Mouse (Mus musculus) midbrain, embryonic 16.5 days (tissue): ENCODE results near the gene Ntn5. TPM values are rescaled to one million over a fixed set of nuclear protein-coding genes. Genes with fewer than 3 reads are reported as not detected.
A peak's percentile ranks its signal among the peaks of the same experiment; 100 is the strongest.

ENCODE experiments used
- ATAC-seq: fragments of 200-750 bp; cut with Nextera tagmentation; 2 replicates; pipeline ENCODE4 v1.8.0; 2017; ENCODE audit warnings: moderate TSS enrichment
- H3K27ac ChIP-seq: fragments of 300-500 bp; sonication (generic); 2 replicates; pipeline ENCODE4 v1.5.1; 2014; ENCODE audit warnings: mild to moderate bottlenecking, low read length, mixed read lengths
- H3K27me3 ChIP-seq: fragments of 300-500 bp; sonication (generic); 2 replicates; pipeline ENCODE4 v1.6.1; 2014; ENCODE audit warnings: low read depth, low read length, mixed read lengths; ENCODE audit not compliant: control insufficient read depth, insufficient read depth
- H3K36me3 ChIP-seq: fragments of 300-500 bp; sonication (generic); 2 replicates; pipeline ENCODE4 v1.6.1; 2014; ENCODE audit warnings: mild to moderate bottlenecking, low read length, moderate library complexity, mixed read lengths; ENCODE audit not compliant: control insufficient read depth, insufficient read depth
- H3K4me1 ChIP-seq: fragments of 300-500 bp; sonication (generic); 2 replicates; pipeline ENCODE4 v1.6.1; 2014; ENCODE audit warnings: mild to moderate bottlenecking, low read length, mixed read lengths; ENCODE audit not compliant: control insufficient read depth, insufficient read depth
- H3K4me2 ChIP-seq: fragments of 300-500 bp; sonication (generic); 2 replicates; pipeline ENCODE4 v1.6.1; 2014; ENCODE audit warnings: mild to moderate bottlenecking, low read length, mixed read lengths
- H3K4me3 ChIP-seq: fragments of 300-500 bp; sonication (generic); 2 replicates; pipeline ENCODE4 v1.5.1; 2014; ENCODE audit warnings: low read depth, mild to moderate bottlenecking, low read length, moderate library complexity, mixed read lengths
- H3K9ac ChIP-seq: fragments of 300-500 bp; sonication (generic); 2 replicates; pipeline ENCODE4 v1.6.1; 2014; ENCODE audit warnings: low read depth, low read length, mixed read lengths
- H3K9me3 ChIP-seq: fragments of 300-500 bp; sonication (generic); replicated peaks from 2 replicates; pipeline ENCODE4 v1.6.1; 2014; ENCODE audit warnings: mild to moderate bottlenecking, low read length, mixed read lengths; ENCODE audit not compliant: control insufficient read depth, poor library complexity, severe bottlenecking
- WGBS: fragments of 180-500 bp; shearing (Covaris S2); extraction: QIAGEN DNeasy Blood & Tissue Kit; methylation state at CpG from one replicate; pipeline ENCODE4 v1.1.7; 2014; 5-methylcytosine and 5-hydroxymethylcytosine counted together
- polyA plus RNA-seq: library from polyadenylated mRNA; unstranded; fragments of >200 nt; fragmentation: Nextera tagmentation; extraction: Ambion mirVana; gene quantifications from 2 replicates; pipeline ENCODE4 v1.2.1, GENCODE M21; 2015

Ntn5 gene
- polyA plus RNA-seq, 1 experiment from 2014 or later = 0.23 TPM

DNA sequence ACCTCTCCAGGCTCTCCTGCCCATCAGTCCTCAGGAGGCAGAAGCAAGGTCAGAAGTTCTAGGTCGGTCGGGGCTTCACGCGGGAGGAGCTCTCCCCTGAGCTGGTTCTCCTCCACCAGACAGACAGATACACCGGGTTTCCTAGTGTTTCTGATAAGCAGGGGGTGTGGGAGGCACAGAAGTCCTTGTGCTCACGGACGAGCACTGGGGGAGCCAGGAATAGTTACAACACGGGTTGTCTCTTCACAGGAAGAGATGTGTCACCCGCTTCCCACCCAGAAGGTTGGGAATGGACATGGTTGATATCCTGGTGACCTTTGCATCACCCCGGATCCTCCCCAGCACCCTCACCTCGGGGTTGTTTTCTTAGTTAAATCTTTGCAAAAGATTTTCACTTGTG is 6.0 kb downstream of the Ntn5 start:
- Histone ChIP-seq H3K4me3 (no peak overlapping the region), H3K4me1 (no peaks in the 10 kb centered on the region), H3K4me2 (no peak overlapping the region), H3K9me3 (no peaks in the 10 kb centered on the region), H3K9ac (no peak overlapping the region), H3K36me3 (no peaks in the 10 kb centered on the region), H3K27me3 (no peaks in the 10 kb centered on the region), H3K27ac (no peak overlapping the region)
- ATAC-seq = no peak
- WGBS = 74% methylated on average over 11 of the region's 11 CpGs

DNA sequence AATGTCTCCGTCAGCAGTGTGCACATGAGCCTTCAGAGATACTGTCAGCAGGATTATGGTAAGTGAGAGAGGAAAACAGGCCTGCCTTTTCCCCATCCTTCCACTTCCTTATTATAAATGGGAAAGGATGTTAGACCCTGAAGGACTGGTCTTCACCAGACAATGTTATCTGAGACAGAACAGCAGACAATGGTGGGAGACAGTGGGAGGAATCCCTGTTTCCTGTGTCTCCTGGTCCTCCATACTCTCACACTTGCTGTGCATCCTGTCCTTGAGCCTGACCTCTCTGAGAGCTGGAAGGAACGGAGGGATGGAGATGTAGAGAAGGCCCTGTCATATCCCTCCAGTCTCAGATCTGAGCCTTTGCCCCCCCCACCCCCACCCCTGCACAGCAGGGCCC is 8.5 kb downstream of the Ntn5 start:
- Histone ChIP-seq H3K27ac (no peak overlapping the region), H3K36me3 (no peaks in the 10 kb centered on the region), H3K27me3 (no peaks in the 10 kb centered on the region), H3K4me2 (no peak overlapping the region), H3K9ac (no peak overlapping the region), H3K4me1 (no peaks in the 10 kb centered on the region), H3K4me3 (no peak overlapping the region), H3K9me3 (no peaks in the 10 kb centered on the region)
- 88% methylated on average over 2 of the region's 2 CpGs for WGBS
- no peak for ATAC-seq

GRCm38 (mm10) chr7:45693921-45694591 is 10.2 kb downstream of the Ntn5 start, which contains the start of gene Sec1:
TSS of gene Sec1 (minus strand) at chr7:45694402.
- Histone ChIP-seq H3K27ac (no peak within 1 kb of the TSS), H3K27me3 (peaks cover 3% of the 10 kb centered on the region; the same call in 1 of the 2 replicates), H3K4me1 (peaks cover 6% of the 10 kb centered on the region; the same call in 1 of the 2 replicates), H3K4me2 (no peak within 1 kb of the TSS), H3K9me3 (no peaks in the 10 kb centered on the region), H3K36me3 (no peaks in the 10 kb centered on the region), H3K9ac (no peak within 1 kb of the TSS), H3K4me3 (no peak within 1 kb of the TSS)
- 93% methylated on average over 50 of the region's 50 CpGs for WGBS
- ATAC-seq = no peak

- Histone ChIP-seq H3K9ac (no peak overlapping the region), H3K4me2 (no peak overlapping the region), H3K27ac (no peak overlapping the region), H3K4me3 (no peak overlapping the region), H3K36me3 (no peaks in the 10 kb centered on the region), H3K27me3 (peaks cover 3% of the 10 kb centered on the region; the same call in 1 of the 2 replicates), H3K9me3 (no peaks in the 10 kb centered on the region), H3K4me1 (peaks cover 8% of the 10 kb centered on the region)
- no peak for ATAC-seq
- WGBS = 19% methylated on average over 6 of the region's 6 CpGs
These were observed 11.3 kb downstream of the Ntn5 start for GRCm38 (mm10) chr7:45695098-45695497.

GRCm38 (mm10) chr7:45697894-45698293 is 14.1 kb downstream of the Ntn5 start:
- Histone ChIP-seq H3K4me2 (no peak overlapping the region), H3K36me3 (no peaks in the 10 kb centered on the region), H3K4me1 (peaks cover 25% of the 10 kb centered on the region), H3K27ac (no peak overlapping the region), H3K27me3 (peaks cover 3% of the 10 kb centered on the region; the same call in 1 of the 2 replicates), H3K9me3 (no peaks in the 10 kb centered on the region), H3K9ac (no peak overlapping the region), H3K4me3 (no peak overlapping the region)
- WGBS = 83% methylated on average over 6 of the region's 7 CpGs
- ATAC-seq = no peak

- Histone ChIP-seq H3K36me3 (no peaks in the 10 kb centered on the region), H3K4me2 (peak within 1 kb of the TSS; percentile 81), H3K9ac (peak within 1 kb of the TSS; percentile 78), H3K27me3 (peaks cover 3% of the 10 kb centered on the region; the same call in 1 of the 2 replicates), H3K27ac (peak within 1 kb of the TSS; percentile 87), H3K4me1 (peaks cover 36% of the 10 kb centered on the region), H3K4me3 (peak within 1 kb of the TSS; percentile 59), H3K9me3 (no peaks in the 10 kb centered on the region)
- ATAC-seq = peak; percentile 9
- WGBS = 1% methylated on average over 34 of the region's 36 CpGs
These were observed 15.8 kb downstream of the Ntn5 start, which contains the start of gene Car11 for GRCm38 (mm10) chr7:45699523-45700141. TSS of gene Car11 (plus strand) at chr7:45699843.

GRCm38 (mm10) chr7:45700301-45701015 is 16.6 kb downstream of the Ntn5 start:
- H3K4me2 ChIP-seq = peak overlapping the region; percentile 81
- no peaks in the 10 kb centered on the region for H3K9me3 ChIP-seq
- WGBS = under 1% methylated on average over 19 of the region's 20 CpGs
- no peaks in the 10 kb centered on the region for H3K36me3 ChIP-seq
- peak; percentile 4; the same call in 1 of the 2 replicates for ATAC-seq
- H3K4me3 ChIP-seq = peak overlapping the region; percentile 59
- H3K27me3 ChIP-seq = peaks cover 3% of the 10 kb centered on the region; the same call in 1 of the 2 replicates
- peak overlapping the region; percentile 87 for H3K27ac ChIP-seq
- peaks cover 38% of the 10 kb centered on the region for H3K4me1 ChIP-seq
- peak overlapping the region; percentile 78 for H3K9ac ChIP-seq

GRCm38 (mm10) chr7:45701072-45701471 is 17.2 kb downstream of the Ntn5 start:
- Histone ChIP-seq H3K4me3 (peak overlapping the region; percentile 59), H3K4me1 (peaks cover 45% of the 10 kb centered on the region), H3K27ac (peak overlapping the region; percentile 87), H3K9ac (peak overlapping the region; percentile 58), H3K36me3 (no peaks in the 10 kb centered on the region), H3K9me3 (no peaks in the 10 kb centered on the region), H3K27me3 (peaks cover 3% of the 10 kb centered on the region; the same call in 1 of the 2 replicates), H3K4me2 (peak overlapping the region; percentile 81)
- WGBS = 26% methylated on average over 11 of the region's 11 CpGs
- ATAC-seq = no peak
